Mouse (Mus musculus): ENCODE measurements at regions not wholly inside any gene's neighbourhood (a gene's known extent, or its start where the extent isn't known, plus 50 kb on each side); places are given as distances from the start of the nearest gene placed in this dataset.

DNA sequence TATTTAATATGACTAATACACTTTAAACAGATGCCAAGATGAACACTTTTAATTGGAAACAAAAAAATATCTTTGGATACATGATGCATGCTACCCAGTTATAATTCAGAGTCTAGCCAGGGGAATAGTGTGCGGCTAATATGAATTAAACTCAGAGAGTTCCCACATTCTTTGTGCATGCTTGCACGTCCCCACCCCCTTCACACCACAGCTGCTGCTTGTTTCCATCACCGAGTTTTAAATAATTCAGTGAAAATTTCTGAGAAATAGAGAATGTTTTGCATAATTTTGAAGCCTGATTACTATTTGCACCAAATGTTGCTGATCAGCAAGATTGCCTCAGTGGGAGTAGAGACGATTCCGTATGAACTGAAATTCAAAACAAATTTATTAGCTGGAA lies 325.1 kb downstream of the Pros1 start:
- Histone ChIP-seq H3K4me1 (ENCODE audit: control insufficient read depth in 1 of 2, insufficient read depth in 2 of 2, low read length in 2 of 2) (no peaks in the 10 kb centered on the region), H3K4me3 (ENCODE audit: control insufficient read depth in 1 of 2, insufficient read depth in 1 of 2, low read depth in 2 of 2, low read length in 2 of 2) (no peak overlapping the region), H3K27me3 (ENCODE audit: control insufficient read depth in 1 of 2, insufficient read depth in 2 of 2, low read length in 2 of 2) (no peaks in the 10 kb centered on the region), H3K36me3 (ENCODE audit: control insufficient read depth in 1 of 2, insufficient read depth in 2 of 2, low read length in 2 of 2) (no peaks in the 10 kb centered on the region), H3K9ac (ENCODE audit: control insufficient read depth, low read depth, low read length, poor library complexity, severe bottlenecking) (no peak overlapping the region), H3K9me3 (replicated peaks; ENCODE audit: insufficient read depth, low read length) (no peaks in the 10 kb centered on the region), H3K27ac (ENCODE audit: control insufficient read depth, low read depth, low read length) (no peak overlapping the region), H3K79me2 (ENCODE audit: control insufficient read depth, insufficient read depth, low read length, poor library complexity) (no peaks in the 10 kb centered on the region)
- TF ChIP-seq TCF12 (IDR thresholded peaks at IDR 0.05; ENCODE audit: low read depth, low read length) (no peak), GABPA (IDR thresholded peaks at IDR 0.05; ENCODE audit: low read depth, low read length) (no peak), ZC3H11A (IDR thresholded peaks at IDR 0.05; ENCODE audit: low read depth, low read length) (no peak), POLR2AphosphoS5 (IDR thresholded peaks at IDR 0.05; ENCODE audit: borderline replicate concordance, low read depth, low read length) (no peak), CHD1 (IDR thresholded peaks at IDR 0.05; ENCODE audit: low read depth, low read length) (no peak), KAT2A (conservative IDR thresholded peaks at IDR 0.05; ENCODE audit: low read depth, low read length) (no peak), MYB (IDR thresholded peaks at IDR 0.05; ENCODE audit: low read depth, low read length) (no peak), HCFC1 (IDR thresholded peaks at IDR 0.05; ENCODE audit: low read depth, low read length) (no peak), RCOR1 (IDR thresholded peaks at IDR 0.05; ENCODE audit: low read depth, low read length) (no peak), EP300 (IDR thresholded peaks at IDR 0.05; ENCODE audit: low read depth in 1 of 2, low read length in 2 of 2) (no peak), BHLHE40 (IDR thresholded peaks at IDR 0.05; ENCODE audit: borderline replicate concordance, low read depth, low read length) (no peak), NRF1 (IDR thresholded peaks at IDR 0.05; ENCODE audit: insufficient read depth, low read depth, low read length, poor library complexity, severe bottlenecking) (no peak), ELF1 (IDR thresholded peaks at IDR 0.05; ENCODE audit: low read depth, low read length) (no peak), E2F4 (IDR thresholded peaks at IDR 0.05; ENCODE audit: borderline replicate concordance, low read depth, low read length) (no peak), UBTF (IDR thresholded peaks at IDR 0.05; ENCODE audit: borderline replicate concordance, insufficient read depth, low read depth, low read length) (no peak), CHD2 (IDR thresholded peaks at IDR 0.05; ENCODE audit: low read length) (no peak), SMC3 (IDR thresholded peaks at IDR 0.05; ENCODE audit: low read depth, low read length) (no peak), POLR2A (IDR thresholded peaks at IDR 0.05; ENCODE audit: control insufficient read depth in 1 of 2, insufficient read depth in 1 of 2, low read depth in 1 of 2, low read length in 2 of 2, poor library complexity in 1 of 2) (no peak)
- DNase-seq (ENCODE audit: low read depth, low spot score), result no peak

DNA sequence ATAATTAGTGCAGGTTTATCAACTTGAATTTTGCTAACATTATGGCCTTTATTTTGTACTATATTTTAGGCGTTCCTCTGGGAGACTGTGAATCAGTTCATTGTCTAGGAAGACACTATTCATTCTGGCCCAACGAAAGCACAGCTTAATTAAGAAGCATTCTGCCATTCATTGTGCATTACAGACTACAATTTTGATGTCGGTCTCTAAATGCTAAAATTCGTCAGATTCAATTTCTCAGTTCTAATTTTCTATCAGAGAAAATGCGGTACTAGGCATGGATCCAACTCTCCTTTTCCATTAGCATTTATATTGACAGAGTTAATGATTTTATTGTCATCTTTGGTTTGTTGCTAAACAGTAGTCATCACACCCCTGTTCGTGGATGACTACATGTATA lies 337.1 kb downstream of the Pros1 start:
- H3K9me3 ChIP-seq (replicated peaks; ENCODE audit: insufficient read depth, low read length), result no peaks in the 10 kb centered on the region
- no peaks in the 10 kb centered on the region for H3K36me3 ChIP-seq (ENCODE audit: control insufficient read depth in 1 of 2, insufficient read depth in 2 of 2, low read length in 2 of 2)
- no peak for DNase-seq (ENCODE audit: low read depth, low spot score)
- no peaks in the 10 kb centered on the region for H3K27me3 ChIP-seq (ENCODE audit: control insufficient read depth in 1 of 2, insufficient read depth in 2 of 2, low read length in 2 of 2)
- H3K79me2 ChIP-seq (ENCODE audit: control insufficient read depth, insufficient read depth, low read length, poor library complexity), result no peaks in the 10 kb centered on the region
- no peak overlapping the region for H3K27ac ChIP-seq (ENCODE audit: control insufficient read depth, low read depth, low read length)
- TF ChIP-seq GATA1 (IDR thresholded peaks at IDR 0.05; ENCODE audit: low read depth, low read length) (no peak), ZNF384 (IDR thresholded peaks at IDR 0.05; ENCODE audit: low read depth, low read length) (no peak), E2F4 (IDR thresholded peaks at IDR 0.05; ENCODE audit: borderline replicate concordance, low read depth, low read length) (no peak), ELF1 (IDR thresholded peaks at IDR 0.05; ENCODE audit: low read depth, low read length) (no peak)
- H3K9ac ChIP-seq (ENCODE audit: control insufficient read depth, low read depth, low read length, poor library complexity, severe bottlenecking), result no peak overlapping the region
- no peak overlapping the region for H3K4me3 ChIP-seq (ENCODE audit: control insufficient read depth in 1 of 2, insufficient read depth in 1 of 2, low read depth in 2 of 2, low read length in 2 of 2)
- H3K4me1 ChIP-seq (ENCODE audit: control insufficient read depth in 1 of 2, insufficient read depth in 2 of 2, low read length in 2 of 2), result no peaks in the 10 kb centered on the region

Measured in MEL (cell line).